Mouse (Mus musculus): ENCODE results near the gene Anxa5.

Gene Anxa5

GRCm38 (mm10) chr3:36475532-36476087, at the start of gene Anxa5, which contains the start of gene 1810062G17Rik:
Anxa5 (minus strand) TSS chr3:36475894.
1810062G17Rik (plus strand) TSS chr3:36475937.
- peak; percentile 98 for DNase-seq (ENCODE audit: low read depth, low spot score)

GRCm38 (mm10) chr3:36524466-36524865, 48.8 kb upstream of the Anxa5 start:
- DNase-seq (ENCODE audit: low read depth, low spot score) = no peak

- no peak for DNase-seq (ENCODE audit: low read depth, low spot score)
These were observed 46.4 kb upstream of the Anxa5 start for GRCm38 (mm10) chr3:36522137-36522536.

GRCm38 (mm10) chr3:36521073-36522060, 45.7 kb upstream of the Anxa5 start, which contains the start of gene Gm11549:
Gm11549 (minus strand) TSS chr3:36521813.
- DNase-seq (ENCODE audit: low read depth, low spot score) = no peak

- DNase-seq (ENCODE audit: low read depth, low spot score) = no peak
These were observed 40.5 kb upstream of the Anxa5 start for GRCm38 (mm10) chr3:36516196-36516595.

- DNase-seq (ENCODE audit: low read depth, low spot score) = no peak
These were observed 35.8 kb upstream of the Anxa5 start for GRCm38 (mm10) chr3:36511491-36511890.

- DNase-seq (ENCODE audit: low read depth, low spot score) = no peak
These were observed 30.4 kb upstream of the Anxa5 start for GRCm38 (mm10) chr3:36505809-36506735.

GRCm38 (mm10) chr3:36505306-36505705, 29.6 kb upstream of the Anxa5 start:
- DNase-seq (ENCODE audit: low read depth, low spot score) = no peak

- no peak for DNase-seq (ENCODE audit: low read depth, low spot score)
These were observed 25.9 kb upstream of the Anxa5 start for GRCm38 (mm10) chr3:36501546-36501945.

- DNase-seq (ENCODE audit: low read depth, low spot score) = no peak
These were observed 25.3 kb upstream of the Anxa5 start for GRCm38 (mm10) chr3:36500976-36501375.

GRCm38 (mm10) chr3:36499418-36499817, 23.7 kb upstream of the Anxa5 start:
- no peak for DNase-seq (ENCODE audit: low read depth, low spot score)

- DNase-seq (ENCODE audit: low read depth, low spot score) = no peak
These were observed 22.5 kb upstream of the Anxa5 start for GRCm38 (mm10) chr3:36498224-36498623.

- DNase-seq (ENCODE audit: low read depth, low spot score) = peak; percentile 58
These were observed 21.1 kb upstream of the Anxa5 start for GRCm38 (mm10) chr3:36496746-36497145.

- no peak for DNase-seq (ENCODE audit: low read depth, low spot score)
These were observed 20.6 kb upstream of the Anxa5 start for GRCm38 (mm10) chr3:36496273-36496672.

- peak; percentile 89 for DNase-seq (ENCODE audit: low read depth, low spot score)
These were observed 19.7 kb upstream of the Anxa5 start for GRCm38 (mm10) chr3:36495436-36495835.

- DNase-seq (ENCODE audit: low read depth, low spot score) = no peak
These were observed 18.9 kb upstream of the Anxa5 start for GRCm38 (mm10) chr3:36494613-36495012.

GRCm38 (mm10) chr3:36493641-36494283, 18.1 kb upstream of the Anxa5 start:
- DNase-seq (ENCODE audit: low read depth, low spot score) = no peak

GRCm38 (mm10) chr3:36492716-36493391, 17.2 kb upstream of the Anxa5 start:
- DNase-seq (ENCODE audit: low read depth, low spot score) = no peak

- no peak for DNase-seq (ENCODE audit: low read depth, low spot score)
These were observed 15.8 kb upstream of the Anxa5 start for GRCm38 (mm10) chr3:36491535-36491934.

GRCm38 (mm10) chr3:36489590-36489910, 13.9 kb upstream of the Anxa5 start:
- DNase-seq (ENCODE audit: low read depth, low spot score) = no peak
